Mouse (Mus musculus) C2C12 (cell line): ENCODE measurements around the gene Tbr1. TPM values are rescaled to one million over a fixed set of nuclear protein-coding genes. Genes with fewer than 3 reads are reported as not detected.

Experiments
- H3K27me3 ChIP-seq: one replicate; pipeline ENCODE4 v1.6.1; 2011; ENCODE audit not compliant: control insufficient read depth, insufficient read depth, insufficient read length
- H3K36me3 ChIP-seq: one replicate; pipeline ENCODE4 v1.6.1; 2011; ENCODE audit not compliant: control insufficient read depth, insufficient read depth
- H3K4me3 ChIP-seq: one replicate; pipeline ENCODE4 v1.5.1; 2011; ENCODE audit warnings: mild to moderate bottlenecking, control low read depth; ENCODE audit not compliant: poor library complexity, insufficient read depth, severe bottlenecking
- H3K79me2 ChIP-seq: one replicate; pipeline ENCODE4 v1.6.1; 2011; ENCODE audit not compliant: control insufficient read depth, insufficient read depth
- H3K79me3 ChIP-seq: one replicate; pipeline ENCODE4 v1.6.1; 2011; ENCODE audit warnings: low read depth, control low read depth
- H3ac ChIP-seq: one replicate; pipeline ENCODE3; 2011; ENCODE audit warnings: low read depth; ENCODE audit not compliant: control insufficient read depth, insufficient read length
- CEBPB ChIP-seq: IDR thresholded peaks from one replicate; pipeline ENCODE4 v1.6.1; 2011; ENCODE audit warnings: low read depth, mild to moderate bottlenecking, control low read depth, moderate library complexity
- CTCF ChIP-seq: IDR thresholded peaks from one replicate; pipeline ENCODE4 v1.5.1; 2011; ENCODE audit not compliant: control insufficient read depth, insufficient read depth, insufficient read length
- FOSL1 ChIP-seq: IDR thresholded peaks from one replicate; pipeline ENCODE4 v1.8.0; 2011; ENCODE audit warnings: mild to moderate bottlenecking, low read length; ENCODE audit not compliant: poor library complexity, insufficient read depth, severe bottlenecking
- MAX ChIP-seq: IDR thresholded peaks from one replicate; pipeline ENCODE4 v1.6.1; 2011; ENCODE audit warnings: mild to moderate bottlenecking, control low read depth
- MYOD1 ChIP-seq: IDR thresholded peaks from one replicate; pipeline ENCODE4 v1.6.1; 2011; ENCODE audit warnings: low read depth; ENCODE audit not compliant: control insufficient read depth, insufficient read length
- MYOG ChIP-seq: IDR thresholded peaks from one replicate; pipeline ENCODE4 v1.6.1; 2011; ENCODE audit not compliant: control insufficient read depth, insufficient read length; ENCODE audit errors: extremely low read depth
- USF1 ChIP-seq: IDR thresholded peaks from one replicate; pipeline ENCODE4 v1.6.1; 2011; ENCODE audit warnings: low read depth, mild to moderate bottlenecking, control low read depth, moderate library complexity
- polyA plus RNA-seq: library from polyadenylated mRNA; unstranded; fragments of >200 nt; fragmentation: generic; extraction: Trizol; gene quantifications from one replicate; pipeline ENCODE4 v1.2.1, GENCODE M21; 2012; ENCODE audit warnings: missing spikeins

The Tbr1 gene
- polyA plus RNA-seq, 1 experiment, result 0.01 TPM

DNA sequence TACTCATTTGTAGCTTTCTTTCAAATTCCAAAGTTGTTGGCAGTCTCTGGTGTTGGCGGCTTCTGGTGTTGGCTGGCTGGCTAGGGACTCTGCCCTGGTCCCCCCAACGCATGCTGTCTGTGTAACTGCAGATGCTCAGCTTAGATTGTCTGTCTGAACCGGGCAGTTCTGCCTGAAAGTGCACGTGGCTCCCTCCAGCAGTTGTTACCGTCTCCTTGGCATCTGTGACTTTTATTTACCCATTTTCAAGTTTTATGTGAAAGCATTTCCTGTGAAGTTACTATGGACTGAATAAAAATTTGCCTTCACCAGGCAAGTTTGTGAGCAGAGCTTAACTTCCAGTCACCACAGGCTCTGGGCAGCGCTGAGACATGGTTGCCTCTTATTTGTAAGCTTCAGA is 6.0 kb downstream of the Tbr1 start:
- Histone ChIP-seq H3K79me3 (no peaks in the 10 kb centered on the region), H3K36me3 (no peaks in the 10 kb centered on the region), H3K79me2 (no peaks in the 10 kb centered on the region), H3K4me3 (no peak overlapping the region), H3K27me3 (no peaks in the 10 kb centered on the region), H3ac (no peak overlapping the region)
- no peak for TF ChIP-seq FOSL1
- no peak for TF ChIP-seq MYOG
- TF ChIP-seq CTCF, result no peak
- no peak for TF ChIP-seq MAX
- no peak for TF ChIP-seq MYOD1
- TF ChIP-seq USF1, result no peak
- no peak for TF ChIP-seq CEBPB

DNA sequence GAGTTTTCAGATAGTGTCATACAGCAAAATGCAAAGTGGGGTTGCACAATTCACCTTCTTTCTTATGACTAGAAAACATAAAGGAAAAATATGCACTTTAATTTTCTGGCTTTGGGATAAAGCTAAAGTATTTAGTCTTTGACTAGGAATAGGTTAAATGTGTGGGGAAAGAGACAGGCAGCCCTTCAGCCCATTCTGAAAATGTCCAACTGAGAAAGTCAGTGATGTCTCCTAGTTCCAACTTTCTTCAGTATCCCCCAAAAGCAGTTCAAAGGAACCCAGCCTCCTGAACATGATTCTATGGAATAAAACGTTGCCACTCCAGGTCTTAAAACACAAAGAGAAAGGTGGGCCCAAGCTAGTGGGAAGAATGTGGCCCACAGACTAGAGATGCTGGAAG is 6.7 kb downstream of the Tbr1 start:
- Histone ChIP-seq H3ac (no peak overlapping the region), H3K27me3 (no peaks in the 10 kb centered on the region), H3K36me3 (no peaks in the 10 kb centered on the region), H3K4me3 (no peak overlapping the region), H3K79me3 (no peaks in the 10 kb centered on the region), H3K79me2 (no peaks in the 10 kb centered on the region)
- TF ChIP-seq CEBPB (no peak), MYOG (no peak), CTCF (no peak)

DNA sequence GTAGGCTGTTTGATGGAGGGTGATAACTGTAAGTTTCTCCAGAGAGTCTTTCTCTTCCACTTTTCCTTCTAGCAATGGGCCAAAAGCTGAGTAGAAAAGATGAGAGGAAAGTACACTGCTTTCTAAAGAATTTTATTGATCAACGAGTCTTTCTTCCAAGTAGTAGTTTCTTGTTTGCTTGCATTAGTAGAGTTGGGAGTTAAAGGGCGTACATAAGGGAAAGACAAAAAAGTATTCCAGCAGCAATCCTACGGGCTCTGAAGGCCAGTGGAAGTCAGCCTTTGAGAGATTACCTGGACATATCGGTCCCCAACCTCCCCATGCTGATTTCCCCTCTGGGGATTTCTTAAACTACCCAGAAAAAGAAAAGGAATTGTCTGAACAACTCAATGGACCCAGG is 8.0 kb downstream of the Tbr1 start:
- H3K4me3 ChIP-seq, result no peak overlapping the region
- TF ChIP-seq CTCF (no peak), MAX (no peak), MYOD1 (no peak), CEBPB (no peak), USF1 (no peak), MYOG (no peak), FOSL1 (no peak)
- H3ac ChIP-seq, result no peak overlapping the region
- no peaks in the 10 kb centered on the region for H3K36me3 ChIP-seq
- no peaks in the 10 kb centered on the region for H3K27me3 ChIP-seq
- H3K79me3 ChIP-seq, result no peaks in the 10 kb centered on the region
- no peaks in the 10 kb centered on the region for H3K79me2 ChIP-seq

DNA sequence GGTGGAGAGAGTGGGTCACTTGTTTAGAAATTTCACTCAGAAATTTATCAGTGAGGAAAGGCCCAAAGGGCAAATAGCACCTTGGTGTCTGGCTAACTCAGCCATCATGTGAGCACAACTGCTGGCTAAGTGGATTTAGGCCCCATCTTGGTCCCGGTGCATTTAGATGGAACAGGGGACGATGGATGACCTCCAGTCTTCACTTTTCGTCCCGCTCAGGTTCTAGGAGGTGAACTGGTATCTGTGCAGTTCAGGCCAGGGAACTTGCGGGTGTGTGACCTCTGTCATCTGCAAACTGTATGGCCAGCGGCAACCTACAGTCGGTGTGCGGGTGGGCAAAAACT is 8.4 kb downstream of the Tbr1 start:
- H3K79me3 ChIP-seq, result no peaks in the 10 kb centered on the region
- no peaks in the 10 kb centered on the region for H3K79me2 ChIP-seq
- no peak overlapping the region for H3ac ChIP-seq
- H3K27me3 ChIP-seq, result no peaks in the 10 kb centered on the region
- TF ChIP-seq FOSL1 (no peak), MYOG (no peak), MAX (no peak)
- no peaks in the 10 kb centered on the region for H3K36me3 ChIP-seq
- no peak overlapping the region for H3K4me3 ChIP-seq

DNA sequence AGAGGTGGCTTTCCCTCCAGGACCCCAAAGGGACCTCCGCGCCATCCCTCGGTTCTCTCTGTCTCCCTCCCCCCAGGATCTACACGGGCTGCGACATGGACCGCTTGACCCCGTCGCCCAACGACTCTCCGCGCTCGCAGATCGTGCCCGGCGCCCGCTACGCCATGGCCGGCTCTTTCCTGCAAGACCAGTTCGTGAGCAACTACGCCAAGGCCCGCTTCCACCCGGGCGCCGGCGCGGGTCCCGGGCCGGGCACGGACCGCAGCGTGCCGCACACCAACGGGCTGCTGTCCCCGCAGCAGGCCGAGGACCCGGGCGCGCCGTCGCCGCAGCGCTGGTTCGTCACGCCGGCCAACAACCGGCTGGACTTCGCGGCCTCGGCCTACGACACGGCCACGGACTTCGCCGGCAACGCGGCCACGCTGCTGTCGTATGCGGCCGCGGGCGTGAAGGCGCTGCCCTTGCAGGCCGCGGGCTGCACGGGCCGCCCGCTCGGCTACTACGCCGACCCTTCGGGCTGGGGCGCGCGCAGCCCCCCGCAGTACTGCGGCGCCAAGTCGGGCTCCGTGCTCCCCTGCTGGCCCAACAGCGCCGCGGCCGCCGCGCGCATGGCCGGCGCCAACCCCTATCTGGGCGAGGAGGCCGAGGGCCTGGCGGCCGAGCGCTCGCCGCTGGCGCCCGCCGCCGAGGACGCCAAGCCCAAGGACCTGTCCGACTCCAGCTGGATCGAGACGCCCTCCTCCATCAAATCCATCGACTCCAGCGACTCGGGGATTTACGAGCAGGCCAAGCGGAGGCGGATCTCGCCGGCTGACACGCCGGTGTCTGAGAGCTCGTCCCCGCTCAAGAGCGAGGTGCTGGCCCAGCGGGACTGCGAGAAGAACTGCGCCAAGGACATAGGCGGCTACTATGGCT is 9.0 kb downstream of the Tbr1 start:
- TF ChIP-seq MYOD1 (no peak), USF1 (no peak), MYOG (no peak), CEBPB (no peak), MAX (no peak), CTCF (no peak), FOSL1 (no peak)
- no peaks in the 10 kb centered on the region for H3K79me3 ChIP-seq
- H3K27me3 ChIP-seq, result no peaks in the 10 kb centered on the region
- no peaks in the 10 kb centered on the region for H3K79me2 ChIP-seq
- no peaks in the 10 kb centered on the region for H3K36me3 ChIP-seq
- H3K4me3 ChIP-seq, result no peak overlapping the region
- H3ac ChIP-seq, result no peak overlapping the region

DNA sequence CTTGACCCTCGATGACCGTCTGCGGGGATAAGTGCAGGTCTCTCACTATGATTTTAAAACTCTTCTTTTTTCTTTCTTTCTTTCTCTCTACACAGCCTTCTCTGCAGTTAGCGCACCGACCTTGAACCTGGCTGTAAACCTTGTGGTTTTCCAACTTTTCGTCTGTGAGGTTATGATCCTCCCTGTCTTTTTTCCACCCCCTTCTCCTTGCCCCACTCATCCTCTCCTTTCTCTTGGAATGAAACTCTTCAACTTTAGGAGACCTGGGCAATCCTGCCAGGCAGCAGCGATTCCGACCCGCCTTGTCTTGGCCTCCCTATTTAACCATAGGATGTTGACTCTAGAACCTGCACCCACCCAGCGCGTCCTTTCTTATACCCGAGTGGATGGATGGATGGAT is 9.8 kb downstream of the Tbr1 start:
- Histone ChIP-seq H3ac (no peak overlapping the region), H3K79me3 (no peaks in the 10 kb centered on the region), H3K27me3 (no peaks in the 10 kb centered on the region), H3K4me3 (no peak overlapping the region), H3K79me2 (no peaks in the 10 kb centered on the region), H3K36me3 (no peaks in the 10 kb centered on the region)
- TF ChIP-seq USF1 (no peak), CEBPB (no peak), MYOG (no peak), FOSL1 (no peak), CTCF (no peak), MAX (no peak), MYOD1 (no peak)
